Mouse (Mus musculus) stomach, embryonic 16.5 days (tissue): ENCODE results near the gene Phospho1. TPM values are rescaled to one million over a fixed set of nuclear protein-coding genes. Genes with fewer than 3 reads are reported as not detected.

Experiments
- ATAC-seq: fragments of 200-750 bp; cut with Nextera tagmentation; 2 replicates; pipeline ENCODE4 v1.8.0; 2017; ENCODE audit warnings: moderate number of reproducible peaks, moderate TSS enrichment; ENCODE audit not compliant: insufficient read depth, low FRiP score
- H3K27ac ChIP-seq: fragments of 300-500 bp; sonication (generic); 2 replicates; pipeline ENCODE4 v1.5.1; 2014; ENCODE audit warnings: low read length
- H3K27me3 ChIP-seq: fragments of 300-500 bp; sonication (generic); 2 replicates; pipeline ENCODE4 v1.6.1; 2014; ENCODE audit warnings: low read length, control low read depth, mixed read lengths; ENCODE audit not compliant: control insufficient read depth, insufficient read depth
- H3K36me3 ChIP-seq: fragments of 300-500 bp; sonication (generic); 2 replicates; pipeline ENCODE4 v1.6.1; 2014; ENCODE audit warnings: low read length; ENCODE audit not compliant: control insufficient read depth, insufficient read depth
- H3K4me1 ChIP-seq: fragments of 300-500 bp; sonication (generic); 2 replicates; pipeline ENCODE4 v1.6.1; 2014; ENCODE audit warnings: low read length, control low read depth, mixed read lengths; ENCODE audit not compliant: control insufficient read depth, insufficient read depth
- H3K4me2 ChIP-seq: fragments of 300-500 bp; sonication (generic); 2 replicates; pipeline ENCODE4 v1.6.1; 2014; ENCODE audit warnings: low read depth, low read length, mixed read lengths
- H3K4me3 ChIP-seq: fragments of 300-500 bp; sonication (generic); replicated peaks from 2 replicates; pipeline ENCODE4 v1.5.1; 2014; ENCODE audit warnings: mild to moderate bottlenecking, low read length
- H3K9ac ChIP-seq: fragments of 300-500 bp; sonication (generic); 2 replicates; pipeline ENCODE4 v1.6.1; 2014; ENCODE audit warnings: low read length
- H3K9me3 ChIP-seq: fragments of 300-500 bp; sonication (generic); replicated peaks from 2 replicates; pipeline ENCODE4 v1.6.1; 2016; ENCODE audit warnings: low read length, control low read depth; ENCODE audit not compliant: control insufficient read depth
- WGBS: fragments of 180-500 bp; shearing (Covaris S2); extraction: QIAGEN DNeasy Blood & Tissue Kit; methylation state at CpG from one replicate; pipeline ENCODE4 v1.1.7; 2014; 5-methylcytosine and 5-hydroxymethylcytosine counted together
- polyA plus RNA-seq: library from polyadenylated mRNA; unstranded; fragments of >200 nt; fragmentation: Nextera tagmentation; extraction: Ambion mirVana; gene quantifications from 2 replicates; pipeline ENCODE4 v1.2.1, GENCODE M21; 2015

The Phospho1 gene
- 0.54 and 0.94 TPM in 2 replicates for polyA plus RNA-seq

- H3K4me2 ChIP-seq: peak within 1 kb of the TSS; percentile 90
- no peaks in the 10 kb centered on the region for H3K36me3 ChIP-seq
- H3K9ac ChIP-seq: peak within 1 kb of the TSS; percentile 77
- H3K4me1 ChIP-seq: peaks cover 6% of the 10 kb centered on the region; the same call in 1 of the 2 replicates
- H3K9me3 ChIP-seq: no peaks in the 10 kb centered on the region
- peak within 1 kb of the TSS; percentile 70 for H3K4me3 ChIP-seq
- H3K27me3 ChIP-seq: peaks cover 23% of the 10 kb centered on the region
- ATAC-seq: peak; percentile 97
- H3K27ac ChIP-seq: no peak within 1 kb of the TSS; the same call in 1 of the 2 replicates
- under 1% methylated on average over 78 of the region's 78 CpGs for WGBS
Observed at GRCm38 (mm10) chr11:95824071-95824876, at the start of gene Phospho1. Gene Phospho1 (plus strand): TSS chr11:95824499.

- H3K27me3 ChIP-seq: no peaks in the 10 kb centered on the region
- no peaks in the 10 kb centered on the region for H3K9me3 ChIP-seq
- H3K36me3 ChIP-seq: no peaks in the 10 kb centered on the region
- no peak overlapping the region for H3K4me2 ChIP-seq
- no peaks in the 10 kb centered on the region for H3K4me1 ChIP-seq
- peak; percentile 64 for ATAC-seq
- 60% methylated on average over 17 of the region's 17 CpGs for WGBS
- no peak overlapping the region for H3K4me3 ChIP-seq
- peak overlapping the region; percentile 13; the same call in 1 of the 2 replicates for H3K27ac ChIP-seq
- no peak overlapping the region for H3K9ac ChIP-seq
Observed at GRCm38 (mm10) chr11:95777323-95778297, 46.7 kb upstream of the Phospho1 start.

- H3K9me3 ChIP-seq: no peaks in the 10 kb centered on the region
- H3K27me3 ChIP-seq: no peaks in the 10 kb centered on the region
- no peak overlapping the region for H3K27ac ChIP-seq
- H3K4me2 ChIP-seq: no peak overlapping the region
- no peak overlapping the region for H3K9ac ChIP-seq
- H3K4me3 ChIP-seq: no peak overlapping the region
- 81% methylated on average over 4 of the region's 4 CpGs for WGBS
- ATAC-seq: no peak
- no peaks in the 10 kb centered on the region for H3K36me3 ChIP-seq
- no peaks in the 10 kb centered on the region for H3K4me1 ChIP-seq
Observed at GRCm38 (mm10) chr11:95778831-95779251, 45.5 kb upstream of the Phospho1 start.

GRCm38 (mm10) chr11:95779366-95779765, 44.9 kb upstream of the Phospho1 start:
- no peaks in the 10 kb centered on the region for H3K27me3 ChIP-seq
- ATAC-seq: no peak
- no peak overlapping the region for H3K4me3 ChIP-seq
- H3K27ac ChIP-seq: no peak overlapping the region
- H3K36me3 ChIP-seq: no peaks in the 10 kb centered on the region
- no peak overlapping the region for H3K4me2 ChIP-seq
- no peaks in the 10 kb centered on the region for H3K4me1 ChIP-seq
- H3K9ac ChIP-seq: no peak overlapping the region
- H3K9me3 ChIP-seq: no peaks in the 10 kb centered on the region
- 82% methylated on average over 4 of the region's 4 CpGs for WGBS

- Histone ChIP-seq H3K27me3 (no peaks in the 10 kb centered on the region), H3K4me3 (no peak overlapping the region), H3K4me1 (no peaks in the 10 kb centered on the region), H3K9ac (no peak overlapping the region), H3K4me2 (no peak overlapping the region), H3K36me3 (no peaks in the 10 kb centered on the region), H3K9me3 (0 out of 2 replicates have a peak, but pooled peaks cover under 1% of the 10 kb centered on the region), H3K27ac (no peak overlapping the region)
- ATAC-seq: no peak
- WGBS: 86% methylated on average over 8 of the region's 8 CpGs
Observed at GRCm38 (mm10) chr11:95780480-95780879, 43.8 kb upstream of the Phospho1 start.

GRCm38 (mm10) chr11:95781557-95781956, 42.7 kb upstream of the Phospho1 start:
- Histone ChIP-seq H3K36me3 (no peaks in the 10 kb centered on the region), H3K9me3 (0 out of 2 replicates have a peak, but pooled peaks cover 4% of the 10 kb centered on the region), H3K9ac (no peak overlapping the region), H3K4me3 (no peak overlapping the region), H3K4me2 (no peak overlapping the region), H3K27me3 (no peaks in the 10 kb centered on the region), H3K4me1 (no peaks in the 10 kb centered on the region), H3K27ac (no peak overlapping the region)
- WGBS: 85% methylated on average over 11 of the region's 11 CpGs
- no peak for ATAC-seq

- no peak overlapping the region for H3K4me3 ChIP-seq
- no peak for ATAC-seq
Observed at GRCm38 (mm10) chr11:95783457-95783856, 40.8 kb upstream of the Phospho1 start.

GRCm38 (mm10) chr11:95783958-95784357, 40.3 kb upstream of the Phospho1 start:
- 0 out of 2 replicates have a peak, but pooled peaks cover 4% of the 10 kb centered on the region for H3K9me3 ChIP-seq
- H3K4me3 ChIP-seq: no peak overlapping the region
- ATAC-seq: no peak
- H3K4me2 ChIP-seq: no peak overlapping the region
- no peak overlapping the region for H3K9ac ChIP-seq
- WGBS: 86% methylated on average over 9 of the region's 9 CpGs
- H3K4me1 ChIP-seq: no peaks in the 10 kb centered on the region
- H3K27ac ChIP-seq: no peak overlapping the region
- H3K27me3 ChIP-seq: no peaks in the 10 kb centered on the region
- H3K36me3 ChIP-seq: no peaks in the 10 kb centered on the region

More at GRCm38 (mm10) chr11:95783457-95783856, 40.8 kb upstream of the Phospho1 start:
- no peak overlapping the region for H3K9ac ChIP-seq
- 77% methylated on average over 4 of the region's 4 CpGs for WGBS
- H3K27ac ChIP-seq: no peak overlapping the region
- H3K36me3 ChIP-seq: no peaks in the 10 kb centered on the region
- no peaks in the 10 kb centered on the region for H3K4me1 ChIP-seq
- H3K9me3 ChIP-seq: 0 out of 2 replicates have a peak, but pooled peaks cover 4% of the 10 kb centered on the region
- H3K27me3 ChIP-seq: no peaks in the 10 kb centered on the region
- H3K4me2 ChIP-seq: no peak overlapping the region
